Mouse (Mus musculus) heart, postnatal 0 days (tissue): ENCODE measurements around the gene Pigm.

Experiments
- CTCF ChIP-seq: IDR thresholded peaks from 2 replicates; pipeline ENCODE4 v1.5.1; 2016; ENCODE audit warnings: antibody characterized with exemption, control low read depth, low read depth
- EP300 ChIP-seq: IDR thresholded peaks from 2 replicates; pipeline ENCODE4 v1.6.1; 2016; ENCODE audit warnings: antibody characterized with exemption, low read depth

GRCm38 (mm10) chr1:172376758-172377458 lies 562 bp downstream of the Pigm start:
- TF ChIP-seq EP300 (no peak), CTCF (no peak)
